Mouse (Mus musculus): ENCODE data around the gene Sbp. TPM values are rescaled to one million over a fixed set of nuclear protein-coding genes. Genes with fewer than 3 reads are reported as not detected.

Gene Sbp
- polyA plus RNA-seq, 1 experiment from 2014 or later: 0.21 TPM

GRCm38 (mm10) chr17:23994667-23995066 is 53.2 kb downstream of the Sbp start:
- H3K4me3 ChIP-seq: no peak overlapping the region
- H3K9me3 ChIP-seq: no peaks in the 10 kb centered on the region
- H3K36me3 ChIP-seq: no peaks in the 10 kb centered on the region
- 74% methylated on average over 7 of the region's 7 CpGs for WGBS
- peaks cover 27% of the 10 kb centered on the region for H3K4me1 ChIP-seq
- H3K27me3 ChIP-seq (ENCODE audit: insufficient read depth, poor library complexity, severe bottlenecking): peaks cover 50% of the 10 kb centered on the region
- no peak for DNase-seq (ENCODE audit: low spot score)
- no peak overlapping the region for H3K27ac ChIP-seq

Other genes starting within 250 kb of the Sbp start
- gene 1520401A03Rik, start 218.9 kb upstream of the Sbp start, polyA plus RNA-seq (2016; fragmentation: Nextera tagmentation; extraction: Ambion mirVana): not detected in 2 replicates
- 46.5 and 53.2 TPM in 2 replicates for gene Pkmyt1, start 215.3 kb upstream of the Sbp start, polyA plus RNA-seq (2016; fragmentation: Nextera tagmentation; extraction: Ambion mirVana)
- gene Paqr4, start 200.8 kb upstream of the Sbp start, polyA plus RNA-seq (2016; fragmentation: Nextera tagmentation; extraction: Ambion mirVana): 8.7 and 9.3 TPM in 2 replicates
- 0.43 and 1.9 TPM in 2 replicates for gene Kremen2, start 195.8 kb upstream of the Sbp start, polyA plus RNA-seq (2016; fragmentation: Nextera tagmentation; extraction: Ambion mirVana)
- 97.9 and 117 TPM in 2 replicates for gene Flywch1, start 170.1 kb upstream of the Sbp start, polyA plus RNA-seq (2016; fragmentation: Nextera tagmentation; extraction: Ambion mirVana)
- gene Flywch2, start 155.6 kb upstream of the Sbp start, polyA plus RNA-seq (2016; fragmentation: Nextera tagmentation; extraction: Ambion mirVana): 9.0 and 20.3 TPM in 2 replicates
- 342 and 505 TPM in 2 replicates for gene Srrm2, start 151.1 kb upstream of the Sbp start, polyA plus RNA-seq (2016; fragmentation: Nextera tagmentation; extraction: Ambion mirVana)
- 907 and 984 TPM in 2 replicates for gene Elob, start 112.5 kb upstream of the Sbp start, polyA plus RNA-seq (2016; fragmentation: Nextera tagmentation; extraction: Ambion mirVana)
- gene Prss33, start 105.6 kb upstream of the Sbp start, polyA plus RNA-seq (2016; fragmentation: Nextera tagmentation; extraction: Ambion mirVana): not detected in 2 replicates
- gene Prss32, start 97.8 kb upstream of the Sbp start, polyA plus RNA-seq (2016; fragmentation: Nextera tagmentation; extraction: Ambion mirVana): not detected in 2 replicates
- 0.41 and 1.5 TPM in 2 replicates for gene Prss41, start 97.5 kb upstream of the Sbp start, polyA plus RNA-seq (2016; fragmentation: Nextera tagmentation; extraction: Ambion mirVana)
- not detected in 2 replicates for gene Prss21, start 73.6 kb upstream of the Sbp start, polyA plus RNA-seq (2016; fragmentation: Nextera tagmentation; extraction: Ambion mirVana)
- gene Dcpp1, start 60.8 kb upstream of the Sbp start, polyA plus RNA-seq (2016; fragmentation: Nextera tagmentation; extraction: Ambion mirVana): not detected in 2 replicates
- not detected in 2 replicates for gene Dcpp2, start 60.8 kb upstream of the Sbp start, polyA plus RNA-seq (2016; fragmentation: Nextera tagmentation; extraction: Ambion mirVana)
- gene Dcpp3, start 24.2 kb upstream of the Sbp start, polyA plus RNA-seq (2016; fragmentation: Nextera tagmentation; extraction: Ambion mirVana): not detected in 2 replicates
- not detected in 2 replicates for gene Sbpl, start 13.6 kb downstream of the Sbp start, polyA plus RNA-seq (2016; fragmentation: Nextera tagmentation; extraction: Ambion mirVana)
- gene Prss30, start 38.9 kb downstream of the Sbp start, polyA plus RNA-seq (2016; fragmentation: Nextera tagmentation; extraction: Ambion mirVana): 0.18 TPM in 1 of 2 replicates, not detected in the other
- 0.25 and 1.2 TPM in 2 replicates for gene Prss22, start 56.4 kb downstream of the Sbp start, polyA plus RNA-seq (2016; fragmentation: Nextera tagmentation; extraction: Ambion mirVana)
- gene Prss27, start 96.5 kb downstream of the Sbp start, polyA plus RNA-seq (2016; fragmentation: Nextera tagmentation; extraction: Ambion mirVana): 0.38 and 1.2 TPM in 2 replicates
- gene Kctd5, start 131.8 kb downstream of the Sbp start, polyA plus RNA-seq (2016; fragmentation: Nextera tagmentation; extraction: Ambion mirVana): 55.2 and 71.8 TPM in 2 replicates
- 33.0 and 38.7 TPM in 2 replicates for gene Pdpk1, start 209.3 kb downstream of the Sbp start, polyA plus RNA-seq (2016; fragmentation: Nextera tagmentation; extraction: Ambion mirVana)
- gene Amdhd2, start 222.1 kb downstream of the Sbp start, polyA plus RNA-seq (2016; fragmentation: Nextera tagmentation; extraction: Ambion mirVana): 40.0 and 44.5 TPM in 2 replicates
- 538 and 598 TPM in 2 replicates for gene Atp6v0c, start 228.0 kb downstream of the Sbp start, polyA plus RNA-seq (2016; fragmentation: Nextera tagmentation; extraction: Ambion mirVana)